Mouse (Mus musculus) MEL (cell line): Measurements from ENCODE around the gene 1700022I11Rik. TPM values are rescaled to one million over a fixed set of nuclear protein-coding genes. Genes with fewer than 3 reads are reported as not detected.

ENCODE experiments used
- DNase-seq: peaks from one replicate; pipeline ENCODE4 v3.0.0; 2011; ENCODE audit warnings: low read depth, low spot score
- H3K27ac ChIP-seq: 2 replicates; pipeline ENCODE4 v1.5.1; 2012; ENCODE audit warnings: low read depth, mild to moderate bottlenecking, control low read depth, low read length, moderate library complexity; ENCODE audit not compliant: control insufficient read depth
- H3K27me3 ChIP-seq, 2 experiments: fragments of 150-350 bp in 1 of 2; sonication (generic) in 1 of 2; 2 replicates each; pipeline ENCODE4 v1.6.1; 2012; ENCODE audit warnings: low read length in 2 of 2, mild to moderate bottlenecking in 2 of 2, improper control_type of control experiment in 1 of 2, moderate library complexity in 1 of 2; ENCODE audit not compliant: insufficient read depth in 2 of 2, control insufficient read depth in 1 of 2
- H3K36me3 ChIP-seq, 2 experiments: 2 replicates each; pipeline ENCODE4 v1.6.1; 2012 to 2014; ENCODE audit warnings: low read length in 2 of 2, improper control_type of control experiment in 1 of 2, inconsistent platforms in 1 of 2, mild to moderate bottlenecking in 1 of 2; ENCODE audit not compliant: insufficient read depth in 2 of 2, control insufficient read depth in 1 of 2
- H3K4me1 ChIP-seq, 2 experiments: fragments of 150-350 bp in 1 of 2; sonication (generic) in 1 of 2; 2 replicates each; pipeline ENCODE4 v1.6.1; 2012; ENCODE audit warnings: low read length in 2 of 2, improper control_type of control experiment in 1 of 2, mild to moderate bottlenecking in 1 of 2; ENCODE audit not compliant: insufficient read depth in 2 of 2, control insufficient read depth in 1 of 2
- H3K4me3 ChIP-seq, 2 experiments: fragments of 150-350 bp in 1 of 2; sonication (generic) in 1 of 2; 2 replicates each; pipeline ENCODE4 v1.5.1; 2012; ENCODE audit warnings: low read depth in 2 of 2, low read length in 2 of 2, mild to moderate bottlenecking in 2 of 2, moderate library complexity in 2 of 2, control low read depth in 1 of 2, improper control_type of control experiment in 1 of 2; ENCODE audit not compliant: control insufficient read depth in 1 of 2, insufficient read depth in 1 of 2
- H3K79me2 ChIP-seq: 2 replicates; pipeline ENCODE4 v1.6.1; 2012; ENCODE audit warnings: mild to moderate bottlenecking, low read length, moderate library complexity; ENCODE audit not compliant: control insufficient read depth, poor library complexity, insufficient read depth
- H3K9ac ChIP-seq: 2 replicates; pipeline ENCODE4 v1.6.1; 2012; ENCODE audit warnings: low read depth, mild to moderate bottlenecking, control low read depth, low read length, moderate library complexity; ENCODE audit not compliant: control insufficient read depth, poor library complexity, severe bottlenecking
- H3K9me3 ChIP-seq: fragments of 150-350 bp; sonication (generic); replicated peaks from 2 replicates; pipeline ENCODE4 v1.6.1; 2012; ENCODE audit warnings: mild to moderate bottlenecking, low read length, improper control_type of control experiment, moderate library complexity; ENCODE audit not compliant: insufficient read depth
- BHLHE40 ChIP-seq: IDR thresholded peaks from 2 replicates; pipeline ENCODE4 v1.6.1; 2012; ENCODE audit warnings: low read depth, mild to moderate bottlenecking, inconsistent platforms, low read length, improper control_type of control experiment, borderline replicate concordance
- CHD1 ChIP-seq: IDR thresholded peaks from 2 replicates; pipeline ENCODE4 v1.6.1; 2012; ENCODE audit warnings: low read depth, mild to moderate bottlenecking, inconsistent platforms, low read length, improper control_type of control experiment
- ELF1 ChIP-seq: IDR thresholded peaks from 2 replicates; pipeline ENCODE4 v1.6.1; 2014; ENCODE audit warnings: low read depth, mild to moderate bottlenecking, inconsistent platforms, low read length, improper control_type of control experiment, moderate library complexity
- EP300 ChIP-seq, 2 experiments: IDR thresholded peaks; 2 replicates each; pipeline ENCODE4 v1.6.1; 2011; ENCODE audit warnings: improper control_type of control experiment in 2 of 2, low read length in 2 of 2, low read depth in 1 of 2, mild to moderate bottlenecking in 1 of 2
- GATA1 ChIP-seq: IDR thresholded peaks from 2 replicates; pipeline ENCODE4 v1.6.1; 2011; ENCODE audit warnings: low read depth, low read length, improper control_type of control experiment
- MAX ChIP-seq: IDR thresholded peaks from 2 replicates; pipeline ENCODE4 v1.6.1; 2011; ENCODE audit warnings: low read length, improper control_type of control experiment
- NELFE ChIP-seq: IDR thresholded peaks from 2 replicates; pipeline ENCODE4 v1.6.1; 2011; ENCODE audit warnings: low read depth, low read length, improper control_type of control experiment
- NRF1 ChIP-seq: IDR thresholded peaks from 2 replicates; pipeline ENCODE4 v1.6.1; 2014; ENCODE audit warnings: low read depth, mild to moderate bottlenecking, inconsistent platforms, low read length, improper control_type of control experiment, moderate library complexity; ENCODE audit not compliant: poor library complexity, insufficient read depth, severe bottlenecking
- POLR2A ChIP-seq, 2 experiments: IDR thresholded peaks; 2 replicates each; pipeline ENCODE4 v1.6.1; 2011 to 2012; ENCODE audit warnings: low read length in 2 of 2, mild to moderate bottlenecking in 2 of 2, control low read depth in 1 of 2, improper control_type of control experiment in 1 of 2, low read depth in 1 of 2, moderate library complexity in 1 of 2; ENCODE audit not compliant: control insufficient read depth in 1 of 2, insufficient read depth in 1 of 2, poor library complexity in 1 of 2
- POLR2AphosphoS2 ChIP-seq: IDR thresholded peaks from 2 replicates; pipeline ENCODE4 v1.6.1; 2011; ENCODE audit warnings: low read length, improper control_type of control experiment
- POLR2AphosphoS5 ChIP-seq: IDR thresholded peaks from 2 replicates; pipeline ENCODE4 v1.6.1; 2012; ENCODE audit warnings: low read depth, borderline replicate concordance, mild to moderate bottlenecking, inconsistent platforms, low read length, moderate library complexity, mixed read lengths
- RAD21 ChIP-seq: IDR thresholded peaks from 2 replicates; pipeline ENCODE4 v1.6.1; 2011; ENCODE audit warnings: mild to moderate bottlenecking, low read depth, low read length, improper control_type of control experiment
- RCOR1 ChIP-seq: IDR thresholded peaks from 2 replicates; pipeline ENCODE4 v1.6.1; 2012; ENCODE audit warnings: low read depth, mild to moderate bottlenecking, inconsistent platforms, low read length, improper control_type of control experiment
- SIN3A ChIP-seq: IDR thresholded peaks from 2 replicates; pipeline ENCODE4 v1.6.1; 2012; ENCODE audit warnings: low read length, improper control_type of control experiment, inconsistent platforms
- TAL1 ChIP-seq: IDR thresholded peaks from 2 replicates; pipeline ENCODE4 v1.6.1; 2012; ENCODE audit warnings: mild to moderate bottlenecking, inconsistent platforms, low read length, moderate library complexity, mixed read lengths
- TBP ChIP-seq: IDR thresholded peaks from 2 replicates; pipeline ENCODE4 v1.8.0; 2011; ENCODE audit warnings: low read depth, low read length, improper control_type of control experiment
- TCF12 ChIP-seq: IDR thresholded peaks from 2 replicates; pipeline ENCODE4 v1.6.1; 2014; ENCODE audit warnings: low read depth, mild to moderate bottlenecking, inconsistent platforms, low read length, improper control_type of control experiment, moderate library complexity
- USF1 ChIP-seq: IDR thresholded peaks from 2 replicates; pipeline ENCODE4 v1.6.1; 2014; ENCODE audit warnings: low read depth, mild to moderate bottlenecking, inconsistent platforms, low read length, improper control_type of control experiment, moderate library complexity
- ZC3H11A ChIP-seq: IDR thresholded peaks from 2 replicates; pipeline ENCODE4 v1.6.1; 2012; ENCODE audit warnings: low read depth, mild to moderate bottlenecking, inconsistent platforms, low read length, improper control_type of control experiment
- ZKSCAN1 ChIP-seq: IDR thresholded peaks from 2 replicates; pipeline ENCODE4 v1.6.1; 2012; ENCODE audit warnings: low read depth, mild to moderate bottlenecking, inconsistent platforms, low read length, improper control_type of control experiment, moderate library complexity
- ZMIZ1 ChIP-seq: IDR thresholded peaks from 2 replicates; pipeline ENCODE4 v1.6.1; 2012; ENCODE audit warnings: low read depth, mild to moderate bottlenecking, inconsistent platforms, low read length, improper control_type of control experiment, moderate library complexity
- ZNF384 ChIP-seq: IDR thresholded peaks from 2 replicates; pipeline ENCODE4 v1.6.1; 2012; ENCODE audit warnings: low read depth, mild to moderate bottlenecking, inconsistent platforms, low read length, improper control_type of control experiment
- polyA plus RNA-seq, 2 experiments: library from polyadenylated mRNA; stranded (reverse) in 1 of 2; unstranded in 1 of 2; fragments of >175 nt in 1 of 2; fragments of >200 nt in 1 of 2; gene quantifications; 2 replicates each; pipeline versions ENCODE4 v1.2.1 to v1.2.4; 2012; ENCODE audit warnings: low replicate concordance in 2 of 2, low read depth in 1 of 2; ENCODE audit not compliant: insufficient read length in 2 of 2, insufficient read depth in 1 of 2, missing spikeins in 1 of 2
- total RNA-seq: library from RNA; depleted of rRNA; stranded (reverse); fragments of 300-350 nt; gene quantifications from 2 replicates; pipeline ENCODE4 v1.2.3, GENCODE M21; 2012

1700022I11Rik gene
- total and polyA plus RNA-seq, 3 experiments = 0.39 to 0.54 TPM; not detected in 1

GRCm38 (mm10) chr4:42946733-42947290 lies 22.6 kb upstream of the 1700022I11Rik start:
- H3K79me2 ChIP-seq = no peaks in the 10 kb centered on the region; the same call in 1 of the 2 replicates
- H3K27ac ChIP-seq = no peak overlapping the region
- H3K4me1 ChIP-seq = peaks cover 0 to 8% of the 10 kb centered on the region in 2 experiments; a peak in 1 of 4 replicates
- H3K36me3 ChIP-seq = no peaks in the 10 kb centered on the region
- peaks cover 0 to 1% of the 10 kb centered on the region in 2 experiments; a peak in 1 of 4 replicates for H3K27me3 ChIP-seq
- DNase-seq = no peak
- H3K9ac ChIP-seq = no peak overlapping the region
- H3K4me3 ChIP-seq = no peak overlapping the region
- no peaks in the 10 kb centered on the region for H3K9me3 ChIP-seq
- TF ChIP-seq TBP (no peak), NRF1 (no peak), ZMIZ1 (no peak), ZNF384 (no peak), USF1 (no peak), TCF12 (no peak), BHLHE40 (no peak), TAL1 (no peak), POLR2A (IDR thresholded peaks at IDR 0.05; ENCODE audit: control insufficient read depth in 1 of 2, insufficient read depth in 1 of 2, low read depth in 1 of 2, low read length in 2 of 2, poor library complexity in 1 of 2) (no peak), SIN3A (no peak), NELFE (no peak), RCOR1 (no peak), ZC3H11A (no peak), ELF1 (no peak), GATA1 (no peak), EP300 (IDR thresholded peaks at IDR 0.05; ENCODE audit: low read depth in 1 of 2, low read length in 2 of 2) (no peak), ZKSCAN1 (no peak), CHD1 (no peak)

GRCm38 (mm10) chr4:42948527-42948926 lies 20.9 kb upstream of the 1700022I11Rik start:
- peaks cover 0 to 8% of the 10 kb centered on the region in 2 experiments; a peak in 1 of 4 replicates for H3K4me1 ChIP-seq
- no peaks in the 10 kb centered on the region; the same call in 1 of the 2 replicates for H3K79me2 ChIP-seq
- no peak for DNase-seq
- no peaks in the 10 kb centered on the region for H3K36me3 ChIP-seq
- H3K27me3 ChIP-seq = peaks cover 0 to 1% of the 10 kb centered on the region in 2 experiments; a peak in 1 of 4 replicates
- H3K27ac ChIP-seq = no peak overlapping the region
- no peaks in the 10 kb centered on the region for H3K9me3 ChIP-seq
- no peak for TF ChIP-seq ZKSCAN1
- TF ChIP-seq NELFE = no peak
- TF ChIP-seq ZC3H11A = no peak
- TF ChIP-seq NRF1 = no peak
- TF ChIP-seq RAD21 = no peak
- no peak for TF ChIP-seq ZNF384
- TF ChIP-seq MAX = no peak
- TF ChIP-seq POLR2AphosphoS2 = no peak
- no peak for TF ChIP-seq POLR2AphosphoS5
- no peak overlapping the region for H3K4me3 ChIP-seq
- no peak overlapping the region for H3K9ac ChIP-seq
